Mouse (Mus musculus) Muller cell, postnatal 12 days (primary cell): ENCODE results near the gene Sft2d2.

Experiments
- DNase-seq: peaks from one replicate; pipeline ENCODE4 v3.0.0-alpha.2; 2015; ENCODE audit errors: inconsistent ontology term

Sft2d2 gene

GRCm38 (mm10) chr1:165190571-165191273 lies 3.5 kb downstream of the Sft2d2 start:
- DNase-seq: no peak

DNA sequence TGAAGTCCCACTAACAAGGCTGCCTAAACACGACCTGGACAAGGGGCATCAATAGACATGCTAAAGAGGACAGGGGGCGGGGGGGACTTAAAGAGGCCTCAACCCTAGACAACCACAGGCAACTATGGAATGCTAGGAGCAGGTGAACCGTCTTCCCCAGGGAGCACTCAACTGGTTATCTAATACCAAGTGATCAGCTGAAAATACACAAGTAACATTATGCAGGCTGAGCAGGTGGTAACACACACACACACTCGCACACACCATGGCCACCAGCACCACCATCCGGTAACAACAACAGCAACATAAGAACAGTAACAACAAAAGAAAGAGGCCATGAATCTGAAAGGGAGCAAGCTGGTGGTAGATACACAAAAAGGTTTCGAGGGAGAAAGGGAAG lies 4.2 kb downstream of the Sft2d2 start:
- no peak for DNase-seq

- no peak for DNase-seq
Observed at GRCm38 (mm10) chr1:165188806-165189580, 5.2 kb downstream of the Sft2d2 start.

- DNase-seq: no peak
Observed at GRCm38 (mm10) chr1:165187357-165187756, 6.9 kb downstream of the Sft2d2 start.

DNA sequence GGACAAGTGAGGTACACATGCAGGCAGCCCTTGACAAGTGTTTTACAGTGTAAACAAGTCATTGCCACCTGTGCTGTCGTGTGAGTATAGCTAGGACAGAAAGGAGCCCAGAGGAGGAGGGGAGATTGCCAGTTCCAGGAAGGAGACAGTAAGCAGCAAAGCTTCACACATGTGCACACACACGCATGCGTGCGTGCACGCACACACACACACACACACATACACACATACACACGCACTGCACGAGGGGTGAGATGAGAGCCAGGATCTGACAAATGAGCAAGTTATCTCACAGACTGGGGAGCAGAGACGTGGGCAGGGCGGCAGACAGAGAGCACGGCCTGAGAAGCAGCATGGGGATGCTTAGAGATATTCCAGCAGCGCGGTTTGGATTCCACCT lies 7.7 kb downstream of the Sft2d2 start:
- DNase-seq: no peak

DNA sequence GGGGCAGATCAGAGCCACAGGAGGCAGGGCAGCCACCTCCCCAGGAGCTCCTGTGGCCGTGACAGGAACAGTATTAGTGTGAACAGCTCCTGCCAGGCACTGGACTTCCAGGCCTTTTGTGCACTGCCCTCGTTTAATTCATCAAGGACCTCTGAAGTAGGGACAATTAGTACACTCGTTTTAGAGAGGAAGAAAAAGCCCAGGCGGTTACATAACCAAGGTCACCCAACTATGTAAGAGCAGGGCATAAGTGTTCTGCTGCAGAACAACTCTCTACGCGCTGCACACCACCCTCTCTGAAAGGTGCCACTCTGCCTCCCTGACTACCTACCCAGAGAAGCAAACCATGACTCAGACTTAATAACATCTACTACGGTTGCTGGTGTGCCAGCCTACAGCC lies 9.1 kb downstream of the Sft2d2 start:
- DNase-seq: no peak

DNA sequence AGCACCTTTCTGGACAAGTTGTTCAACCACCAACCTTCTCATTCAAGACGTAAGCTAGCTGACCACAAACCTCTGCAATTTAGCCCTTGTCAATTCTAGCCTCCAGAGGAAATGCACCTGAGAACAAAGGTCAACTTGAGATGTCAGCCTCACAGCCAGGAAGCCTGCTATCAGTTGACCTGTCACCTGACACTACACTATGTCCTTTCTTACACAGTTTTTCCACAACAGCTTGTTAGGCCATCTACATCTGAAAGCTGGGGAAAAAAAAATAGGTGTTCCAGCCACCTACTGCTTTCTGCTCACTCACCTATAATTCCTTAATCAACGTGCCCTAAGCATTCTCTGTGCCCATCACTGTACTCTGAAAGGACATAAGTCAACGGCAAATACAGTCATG lies 10.1 kb downstream of the Sft2d2 start:
- no peak for DNase-seq

- no peak for DNase-seq
Observed at GRCm38 (mm10) chr1:165183400-165183799, 10.8 kb downstream of the Sft2d2 start.

DNA sequence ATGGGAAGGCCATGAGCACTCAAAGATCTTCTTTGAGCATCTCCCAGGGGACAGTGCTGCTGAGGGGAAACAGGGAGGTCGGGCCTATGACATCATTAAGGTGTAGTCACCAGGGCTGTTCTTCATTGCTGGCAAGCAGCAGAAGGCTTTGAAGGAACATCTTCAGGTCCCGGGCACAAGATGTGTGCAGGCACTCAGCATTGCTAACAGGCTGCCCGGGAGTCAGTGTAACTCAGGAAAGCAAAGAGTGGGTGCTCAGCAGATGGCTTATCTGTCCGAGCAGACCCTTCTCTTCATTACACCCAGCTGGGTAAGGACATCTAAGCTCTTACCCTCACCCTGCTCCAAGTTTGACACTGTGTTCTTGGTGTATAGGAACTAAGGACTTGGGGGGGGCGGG lies 14.9 kb downstream of the Sft2d2 start:
- no peak for DNase-seq

DNA sequence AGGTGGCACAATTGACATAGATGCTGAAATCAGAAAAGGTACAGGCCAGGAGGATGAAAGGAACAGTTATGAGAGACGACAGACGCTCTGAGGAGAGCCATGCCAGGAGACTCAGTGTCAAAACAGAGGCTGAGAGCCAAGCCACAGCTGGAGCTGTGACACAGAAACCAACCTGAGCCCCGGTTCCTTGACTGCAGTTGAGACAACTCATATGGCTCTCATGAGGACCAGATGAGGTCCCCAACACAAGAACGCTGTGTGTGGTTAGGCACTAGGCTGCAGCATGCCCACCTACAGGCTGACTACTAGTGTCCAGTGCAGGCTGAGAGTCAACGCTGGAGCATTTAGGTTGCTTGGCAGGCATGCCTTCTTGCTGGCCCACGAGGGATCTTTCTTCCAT lies 16.2 kb downstream of the Sft2d2 start:
- no peak for DNase-seq

- DNase-seq: no peak
Observed at GRCm38 (mm10) chr1:165174059-165174616, 20.1 kb downstream of the Sft2d2 start.

- no peak for DNase-seq
Observed at GRCm38 (mm10) chr1:165171277-165171676, 23.0 kb downstream of the Sft2d2 start.

DNA sequence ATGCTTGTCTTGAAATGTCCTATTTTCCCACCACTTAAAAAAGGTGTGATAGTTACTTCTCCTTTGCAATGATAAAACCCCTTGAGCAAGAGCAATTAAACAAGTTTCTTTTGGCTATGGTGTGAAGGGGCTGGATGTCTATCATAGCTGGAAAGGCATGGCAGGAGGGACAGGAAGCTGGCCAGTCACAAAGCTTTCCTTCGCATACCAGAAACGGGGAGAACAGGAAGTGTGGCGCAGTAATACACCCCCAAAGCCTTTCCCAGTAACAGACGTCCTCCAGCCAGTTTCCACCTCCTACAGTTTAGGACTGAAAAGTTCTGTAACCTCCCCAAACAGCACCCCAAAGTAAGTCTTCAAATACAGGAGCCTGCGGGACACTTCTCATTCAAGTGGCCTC lies 24.1 kb downstream of the Sft2d2 start:
- no peak for DNase-seq

DNA sequence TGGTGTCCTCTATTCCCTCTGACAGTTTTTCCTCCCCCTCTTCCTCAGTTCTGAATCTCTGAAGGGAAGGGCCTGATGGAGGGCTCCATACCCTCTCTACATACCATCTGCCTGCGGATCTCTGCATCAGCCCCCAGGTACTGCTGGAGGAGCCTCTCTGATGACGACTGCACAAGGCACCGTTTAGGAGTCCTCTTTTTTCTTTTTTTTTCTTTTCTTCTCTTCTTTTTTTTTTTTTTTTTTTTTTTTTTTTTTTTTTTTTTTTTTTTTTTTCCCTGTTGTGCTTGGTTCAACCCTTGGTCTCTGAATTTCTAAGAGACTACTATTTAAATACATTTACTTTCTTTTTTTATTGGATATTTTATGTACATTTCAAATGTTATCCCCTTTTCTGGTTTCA lies 24.8 kb downstream of the Sft2d2 start:
- DNase-seq: no peak

DNA sequence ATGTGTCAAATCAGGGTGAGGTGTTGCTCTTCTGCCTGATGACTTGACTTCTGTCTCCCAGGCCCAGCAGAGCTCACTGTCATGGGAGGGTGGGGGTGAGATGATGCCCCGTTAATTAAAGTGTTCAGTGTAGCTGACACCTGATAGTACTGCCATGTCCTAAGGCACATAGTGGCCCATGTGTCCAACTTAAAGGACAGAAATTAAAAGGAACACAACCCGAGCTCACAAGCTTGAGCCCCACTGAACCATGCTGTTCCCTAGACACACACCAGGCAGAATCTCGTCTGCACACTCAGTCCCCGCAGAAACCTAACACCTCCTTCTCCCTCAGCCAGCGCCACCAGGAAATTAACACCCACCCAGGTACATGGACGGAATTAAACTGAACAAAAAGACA lies 29.3 kb downstream of the Sft2d2 start:
- no peak for DNase-seq

DNA sequence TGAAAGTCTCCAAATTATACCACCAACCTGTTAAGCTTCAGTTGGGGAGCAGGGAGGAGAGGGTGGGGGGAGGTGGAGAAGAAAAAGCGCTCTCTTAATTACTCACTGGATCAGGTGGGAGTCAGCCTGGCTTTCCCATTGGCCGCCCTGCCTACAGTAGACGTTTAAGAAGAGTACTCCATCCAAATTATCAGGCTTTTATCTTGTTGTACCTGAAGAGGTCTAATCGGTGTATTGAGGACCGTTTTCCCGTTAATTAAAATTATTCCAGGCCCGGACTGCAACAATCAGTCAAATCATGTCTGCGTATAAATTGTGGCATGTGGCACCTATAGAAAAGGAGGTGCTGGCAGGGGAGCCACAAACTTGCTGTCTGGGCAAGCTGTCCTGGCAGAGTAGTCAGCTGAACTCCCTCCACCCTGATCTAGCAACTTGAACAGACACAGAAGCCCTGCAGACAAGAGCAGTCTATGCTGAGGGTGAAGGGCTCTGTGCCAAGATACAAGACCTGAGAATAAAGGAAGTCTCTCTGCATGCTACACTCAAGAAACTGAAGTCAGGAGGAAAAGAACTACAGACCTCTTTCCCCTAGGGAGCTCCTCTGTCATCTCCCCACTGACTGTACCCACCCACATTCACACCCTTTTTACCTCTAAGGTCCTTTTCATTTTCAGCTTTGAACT lies 33.4 kb downstream of the Sft2d2 start, which contains the start of gene Tbx19:
TSS of gene Tbx19 (minus strand) at position 51 of the 683 bp plus-strand sequence.
- no peak for DNase-seq

- DNase-seq: no peak
Observed at GRCm38 (mm10) chr1:165158841-165159240, 35.4 kb downstream of the Sft2d2 start.

GRCm38 (mm10) chr1:165154162-165154561 lies 40.1 kb downstream of the Sft2d2 start:
- DNase-seq: no peak

- no peak for DNase-seq
Observed at GRCm38 (mm10) chr1:165151216-165151615, 43.0 kb downstream of the Sft2d2 start.

- DNase-seq: no peak
Observed at GRCm38 (mm10) chr1:165142343-165142916, 51.8 kb downstream of the Sft2d2 start.

DNA sequence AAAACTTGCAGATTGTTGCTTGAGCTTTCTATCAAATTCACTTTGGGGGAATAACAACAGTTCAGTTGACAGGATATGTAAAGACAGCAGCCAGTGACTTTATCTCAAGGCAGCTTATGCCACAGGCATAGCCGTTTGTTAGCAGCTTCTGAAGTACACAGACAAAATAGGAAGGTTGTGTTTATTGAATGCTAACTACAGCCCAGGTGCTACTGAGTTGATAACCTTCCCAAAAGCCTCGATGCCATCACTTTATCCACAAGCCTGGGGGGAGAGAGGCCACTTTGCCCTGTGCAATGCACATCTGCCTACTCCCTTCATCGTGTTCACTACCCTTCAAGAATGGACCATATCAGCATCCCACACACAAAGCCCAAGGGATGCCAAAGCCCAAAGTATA lies 54.0 kb downstream of the Sft2d2 start:
- DNase-seq: no peak

DNA sequence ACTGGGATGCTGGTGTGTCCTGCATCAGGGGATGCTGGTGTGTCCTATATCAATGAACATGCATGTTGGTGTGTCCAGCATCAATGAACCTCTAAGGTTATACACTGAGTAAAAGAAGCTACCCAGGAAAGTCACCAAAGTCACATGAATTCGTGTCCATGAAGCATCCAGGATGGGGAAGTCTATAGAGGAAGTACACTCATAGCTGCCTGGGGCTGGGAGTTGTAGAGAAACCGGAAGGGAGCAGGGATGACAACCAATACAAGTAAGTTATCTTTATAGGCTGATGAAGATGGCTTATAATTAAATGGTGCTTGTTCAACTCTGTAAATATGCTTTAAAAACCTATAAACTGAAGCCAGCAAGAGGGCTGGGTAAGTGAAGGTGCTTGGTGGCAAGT lies 60.4 kb downstream of the Sft2d2 start:
- DNase-seq: no peak
